Mouse (Mus musculus): ENCODE data around the gene B4galt3.

B4galt3 gene

DNA sequence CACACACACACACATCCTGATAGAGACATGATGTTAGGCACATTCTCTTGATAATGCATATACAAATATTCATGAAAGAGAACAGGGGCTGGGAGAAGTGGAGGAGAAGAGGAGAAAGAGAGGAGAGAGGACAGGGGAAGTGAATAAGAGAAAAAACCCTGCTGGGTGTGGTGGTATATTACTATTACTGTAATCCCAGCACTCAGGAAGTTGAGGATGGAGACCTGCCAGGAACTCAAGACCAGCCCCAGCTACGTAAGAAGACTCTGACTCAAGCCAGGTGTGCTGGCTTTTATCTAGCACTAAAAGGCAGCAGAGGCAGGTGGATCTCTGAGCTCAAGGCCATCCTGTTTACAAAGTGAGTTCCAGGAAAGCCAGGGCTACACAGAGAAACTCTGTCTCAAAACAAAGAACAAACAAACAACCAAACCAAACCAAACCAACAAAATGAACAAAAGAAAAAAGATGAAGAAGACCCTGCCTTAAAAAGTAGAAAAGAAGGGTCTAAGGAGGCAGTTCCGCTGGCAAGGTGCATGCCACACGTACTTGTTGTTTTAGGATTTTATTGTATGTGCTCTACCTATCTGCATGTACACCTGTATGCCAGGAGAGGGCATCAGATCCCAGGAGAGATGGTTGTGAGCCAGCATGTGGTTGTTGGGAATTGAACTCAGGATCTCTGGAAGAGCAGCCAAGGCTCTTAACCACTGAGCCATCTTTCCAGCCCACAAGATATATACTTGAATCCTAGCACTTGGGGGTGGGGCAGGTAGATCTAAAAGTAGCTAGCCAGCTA, 6.3 kb upstream of the B4galt3 start:
- DNase-seq (ENCODE audit: low spot score), result no peak

DNA sequence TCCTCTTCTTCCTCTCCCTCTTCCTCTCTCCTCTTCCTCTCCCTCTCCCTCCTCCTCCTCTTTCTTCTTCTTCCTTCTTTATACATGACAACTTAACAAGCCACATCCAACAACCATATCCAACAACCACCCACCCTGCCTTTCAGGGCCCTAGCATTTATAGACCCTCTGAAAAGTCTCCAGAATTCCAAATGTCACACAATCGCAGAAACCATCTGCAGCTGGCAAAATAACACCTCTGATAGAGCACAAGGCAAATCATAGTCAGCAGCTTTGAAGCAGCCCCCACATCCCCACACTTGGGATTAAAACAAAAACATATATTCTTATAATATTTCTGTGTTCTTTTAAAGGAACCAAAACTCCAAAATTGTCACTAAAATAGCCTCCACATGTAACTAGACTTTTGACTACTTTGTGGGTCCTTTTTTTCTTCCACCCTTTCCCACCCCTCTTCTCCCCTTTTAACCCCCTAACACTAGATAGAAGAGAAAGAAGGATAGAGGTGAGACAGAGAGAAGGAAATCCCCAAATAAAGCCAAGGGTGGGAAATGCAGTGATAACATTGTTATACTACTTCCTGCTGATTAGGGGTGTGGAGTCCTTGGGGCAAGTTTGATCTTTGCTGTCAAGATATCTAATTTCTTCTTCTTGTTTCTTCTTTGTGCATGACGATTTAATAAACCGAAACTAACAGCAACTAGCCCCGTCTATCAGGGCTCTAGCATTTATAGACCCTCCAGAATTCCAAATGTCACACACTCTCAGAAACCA, 4.0 kb upstream of the B4galt3 start:
- DNase-seq (ENCODE audit: low spot score), result no peak

DNA sequence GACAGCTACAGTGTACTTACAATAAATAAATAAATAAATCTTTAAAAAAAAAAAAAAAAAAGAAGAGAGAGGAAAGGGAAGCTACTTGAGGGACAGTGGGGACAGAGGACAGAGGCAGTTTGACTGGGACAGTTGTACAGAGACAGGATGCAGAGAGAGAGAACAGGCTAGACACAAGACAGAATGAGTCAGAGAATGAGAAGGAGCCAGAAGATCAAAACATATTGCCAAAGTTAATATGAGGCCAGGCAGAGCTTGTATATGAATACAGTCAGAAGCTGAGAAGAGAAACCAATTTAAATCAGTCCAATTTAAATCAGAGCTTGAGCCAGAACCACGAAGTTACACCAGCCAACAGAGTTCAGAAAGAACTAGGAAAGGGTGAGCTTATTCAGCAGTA, 1.8 kb upstream of the B4galt3 start:
- no peak for DNase-seq (ENCODE audit: low spot score)

DNA sequence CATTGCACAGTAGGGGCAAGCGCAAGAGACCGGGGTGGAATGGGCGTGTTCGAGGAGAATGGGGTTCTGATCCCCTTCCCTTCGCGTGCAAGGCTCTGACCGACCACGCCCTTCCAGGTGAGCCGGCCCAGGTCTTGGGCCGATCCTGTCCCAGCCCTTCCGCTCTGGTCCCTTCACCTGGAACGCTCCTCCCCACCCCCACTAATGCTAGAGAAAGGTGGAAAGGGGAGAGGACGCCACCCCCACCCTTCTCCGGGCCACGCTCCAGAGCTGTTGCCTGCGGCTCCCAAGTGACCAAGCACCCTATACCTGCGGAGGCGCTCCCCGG, 409 bp downstream of the B4galt3 start:
- DNase-seq (ENCODE audit: low spot score), result no peak

DNA sequence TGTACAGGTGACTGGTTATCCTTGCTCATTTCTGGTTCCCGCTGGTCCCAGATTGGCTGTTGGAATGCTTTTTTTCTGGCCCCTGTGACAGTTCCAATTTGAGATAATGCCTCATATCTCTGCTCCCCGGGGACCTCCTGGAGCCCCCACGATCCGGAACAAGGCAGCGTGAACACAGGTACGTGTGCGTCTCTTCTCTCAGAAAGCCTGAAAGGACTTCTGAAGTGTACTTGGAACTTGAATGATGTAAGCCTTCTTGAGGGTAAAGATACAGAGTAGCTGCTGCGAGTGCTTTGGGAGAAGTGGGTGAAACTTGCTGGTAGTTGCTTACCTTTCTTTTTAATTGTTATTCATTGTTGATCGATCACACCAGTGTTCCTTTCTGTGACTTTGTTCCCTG, 1.1 kb downstream of the B4galt3 start:
- no peak for DNase-seq (ENCODE audit: low spot score)

DNA sequence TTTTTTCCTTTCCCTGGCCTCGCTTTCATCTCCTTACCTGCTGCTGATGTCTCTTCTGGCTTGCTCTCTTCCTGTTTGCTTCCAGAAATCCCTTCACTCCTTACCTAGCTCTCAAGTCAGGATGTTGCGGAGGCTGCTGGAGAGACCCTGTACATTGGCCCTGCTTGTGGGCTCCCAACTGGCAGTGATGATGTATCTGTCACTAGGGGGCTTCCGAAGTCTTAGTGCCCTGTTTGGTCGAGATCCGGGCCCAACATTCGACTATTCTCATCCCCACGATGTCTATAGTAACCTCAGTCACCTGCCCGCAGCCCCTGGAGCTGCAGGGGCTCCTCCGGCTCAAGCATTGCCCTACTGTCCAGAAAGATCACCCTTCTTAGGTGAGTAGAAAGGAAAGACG, 1.5 kb downstream of the B4galt3 start:
- no peak for DNase-seq (ENCODE audit: low spot score)

DNA sequence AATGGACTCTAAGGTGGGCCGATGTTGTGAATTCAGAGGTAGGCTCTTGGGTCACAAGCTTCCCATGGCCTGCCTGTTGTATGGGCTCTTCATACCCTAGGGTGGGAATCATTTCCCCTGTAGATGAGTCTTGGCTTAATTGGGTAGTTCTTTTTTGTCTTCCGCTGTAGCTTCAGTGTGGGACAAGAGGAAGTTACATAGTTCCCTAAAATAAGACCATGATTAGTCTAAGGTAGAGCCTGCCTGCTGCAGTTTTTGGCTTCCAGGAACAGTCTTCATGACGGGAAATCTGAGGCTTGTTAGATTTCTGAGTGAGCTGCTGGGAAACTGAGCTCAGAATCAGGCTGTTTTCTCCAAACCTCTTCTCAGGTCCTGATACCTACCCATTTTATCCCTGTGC, 2.0 kb downstream of the B4galt3 start:
- DNase-seq (ENCODE audit: low spot score), result no peak

DNA sequence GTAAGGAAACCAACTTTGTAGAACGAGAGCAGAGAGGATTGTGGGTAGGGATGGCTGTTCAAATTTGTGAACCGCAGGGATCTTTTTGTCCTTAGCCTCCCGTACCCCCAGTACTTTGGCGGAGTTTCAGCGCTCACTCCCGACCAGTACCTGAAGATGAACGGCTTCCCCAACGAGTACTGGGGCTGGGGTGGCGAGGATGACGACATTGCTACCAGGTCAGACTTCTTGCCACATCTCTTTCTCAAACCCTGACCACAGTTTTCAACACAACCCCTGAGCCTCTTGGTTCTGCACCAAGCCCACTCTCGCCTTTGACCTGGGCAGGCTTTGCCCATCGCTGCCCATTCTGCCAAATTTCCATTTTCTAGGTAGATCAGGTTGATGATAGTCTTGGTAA, 4.0 kb downstream of the B4galt3 start:
- no peak for DNase-seq (ENCODE audit: low spot score)

DNA sequence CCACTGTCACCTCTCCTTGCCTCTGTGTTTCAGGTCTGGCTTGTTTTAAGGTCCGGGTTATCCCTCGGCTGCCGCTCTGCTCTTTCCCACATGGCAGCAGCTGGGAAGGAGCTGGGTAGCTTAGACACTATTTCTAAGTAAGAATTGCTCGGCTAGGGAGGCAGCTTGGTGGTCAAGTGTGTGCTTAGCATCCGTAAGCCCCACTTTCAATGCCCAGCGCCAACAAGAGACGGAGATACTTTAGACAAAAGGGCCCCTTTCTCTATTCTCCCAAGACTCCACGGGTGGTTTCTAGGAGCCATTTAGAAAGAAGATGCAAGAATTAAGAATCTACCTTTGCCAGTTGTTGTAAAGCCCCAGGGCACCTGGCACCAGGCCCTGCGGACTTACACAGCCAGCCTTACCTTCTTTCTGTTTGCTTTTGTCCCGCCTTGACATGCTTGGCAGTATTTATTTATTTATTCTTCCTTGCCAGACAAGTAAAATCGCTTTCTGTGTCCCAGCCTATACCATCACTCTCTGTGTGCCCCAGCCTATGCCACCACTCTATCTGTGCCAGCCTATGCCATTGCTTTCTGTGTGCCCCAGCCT, 5.1 kb downstream of the B4galt3 start:
- no peak for DNase-seq (ENCODE audit: low spot score)

DNA sequence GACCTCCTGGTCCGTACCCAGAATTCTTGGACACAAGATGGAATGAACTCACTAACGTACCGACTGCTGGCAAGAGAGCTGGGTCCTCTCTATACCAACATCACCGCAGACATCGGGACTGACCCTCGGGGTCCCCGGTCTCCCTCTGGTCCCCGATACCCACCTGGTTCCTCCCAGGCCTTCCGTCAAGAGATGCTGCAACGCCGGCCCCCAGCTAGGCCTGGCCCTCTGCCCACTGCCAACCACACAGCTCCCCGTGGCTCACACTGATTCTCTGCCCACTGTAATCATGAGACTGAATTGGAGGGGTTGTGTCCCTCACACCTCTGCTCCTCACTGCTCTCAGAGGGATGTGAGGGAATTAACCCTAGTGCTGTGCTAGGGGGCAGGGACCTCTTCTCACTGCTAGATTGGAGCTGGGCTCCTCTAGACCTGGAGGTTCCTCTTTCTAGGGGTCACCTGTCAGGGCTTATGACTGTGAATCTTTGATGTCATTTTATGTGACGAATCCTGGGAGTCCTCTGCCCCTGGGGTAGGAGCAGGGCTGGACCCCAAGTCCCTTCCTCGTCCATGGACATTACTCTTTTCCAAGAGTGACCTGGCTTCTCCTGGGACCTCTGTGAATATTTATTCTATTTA, 6.1 kb downstream of the B4galt3 start:
- DNase-seq (ENCODE audit: low spot score), result no peak

DNA sequence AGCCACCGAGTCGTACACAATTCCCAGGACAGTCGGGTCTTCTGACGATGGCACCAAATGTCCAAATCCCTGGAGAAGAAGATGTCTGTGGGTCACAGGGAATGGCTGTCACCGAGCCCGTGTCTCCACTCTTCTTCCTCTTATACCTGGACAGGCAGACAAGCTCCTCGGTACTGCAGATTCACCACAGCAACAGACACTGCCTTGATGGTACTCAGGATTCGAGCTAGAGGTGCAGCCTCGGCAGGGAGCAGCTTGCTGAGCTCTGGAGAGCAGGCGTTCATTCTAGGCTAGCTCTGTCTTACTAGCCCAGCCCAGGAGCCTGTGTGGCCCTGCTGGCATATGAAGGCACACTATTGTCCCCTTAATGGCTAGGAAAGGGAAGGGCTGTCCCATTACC, 7.6 kb downstream of the B4galt3 start:
- DNase-seq (ENCODE audit: low spot score), result no peak

DNA sequence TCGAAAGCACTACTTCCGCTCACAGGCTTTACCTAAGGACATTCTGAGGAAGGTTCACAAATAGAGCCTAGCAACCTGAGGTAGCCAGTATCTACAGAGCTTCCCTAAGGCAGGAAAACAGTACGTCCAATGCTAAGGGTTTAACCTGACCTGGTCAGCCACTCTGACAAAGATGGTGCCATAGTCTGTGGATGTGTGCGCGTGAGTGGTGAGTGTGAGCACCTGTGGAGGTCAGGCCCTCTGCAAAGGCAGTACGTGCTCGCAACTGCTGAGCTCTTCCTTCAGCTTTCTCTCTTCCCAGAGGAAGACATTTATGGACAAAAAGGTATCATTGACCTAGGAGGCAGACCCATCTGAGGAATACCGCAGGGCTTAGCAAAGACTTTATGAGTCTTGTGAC, 8.3 kb downstream of the B4galt3 start:
- DNase-seq (ENCODE audit: low spot score), result no peak

DNA sequence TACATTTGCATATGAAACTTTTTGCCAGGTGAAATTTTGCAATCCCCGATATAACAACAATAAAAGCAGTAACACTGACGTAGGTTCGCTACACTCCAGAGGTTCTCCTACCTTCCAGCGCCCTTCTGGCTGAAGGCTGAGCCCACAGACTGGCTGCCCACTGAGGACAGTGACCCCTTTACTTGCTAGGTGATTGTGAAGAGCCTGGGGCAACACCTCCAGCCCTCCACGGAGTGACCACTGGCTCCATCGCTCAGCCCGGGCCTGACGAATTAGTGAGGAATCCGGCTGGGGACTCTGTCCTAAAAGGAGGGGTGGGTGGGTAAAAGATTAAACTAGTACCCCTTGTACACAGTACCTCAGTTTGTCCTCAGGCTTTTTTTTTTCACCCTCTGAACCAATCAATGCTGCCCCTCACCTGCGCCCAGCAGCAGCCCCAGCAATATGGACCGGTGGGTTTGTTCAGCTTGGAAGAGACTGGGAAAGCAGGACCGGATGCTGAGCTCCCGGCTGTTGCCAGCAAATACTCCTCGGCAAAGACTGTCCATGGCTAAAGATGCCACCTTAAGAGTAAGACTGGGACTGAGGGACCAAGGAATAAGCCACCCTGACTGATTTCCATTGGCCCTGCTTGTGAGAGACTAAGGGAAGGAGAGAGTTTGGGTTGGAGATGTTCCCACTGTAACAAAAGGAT, 9.0 kb downstream of the B4galt3 start:
- DNase-seq (ENCODE audit: low spot score), result no peak

DNA sequence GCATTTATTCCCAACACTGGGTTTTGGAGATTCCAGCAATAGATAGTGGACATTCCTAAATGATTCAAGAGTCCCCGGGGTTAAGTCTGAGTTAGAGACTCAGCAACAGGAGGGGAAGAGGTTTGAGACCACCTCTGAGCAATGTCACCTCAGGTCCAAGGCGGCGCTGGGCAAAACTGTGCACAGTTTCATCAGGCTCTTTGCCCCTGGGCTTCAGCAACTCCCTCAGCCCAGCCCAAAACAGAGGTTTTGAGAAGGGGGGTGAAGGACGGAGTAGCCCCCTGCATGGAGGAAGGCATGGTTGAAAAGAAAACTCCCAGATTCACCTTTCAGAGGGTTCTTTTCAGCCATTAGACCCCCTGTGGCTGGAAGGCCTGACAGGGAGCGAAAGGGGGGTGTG, 9.6 kb downstream of the B4galt3 start:
- DNase-seq (ENCODE audit: low spot score), result no peak

DNA sequence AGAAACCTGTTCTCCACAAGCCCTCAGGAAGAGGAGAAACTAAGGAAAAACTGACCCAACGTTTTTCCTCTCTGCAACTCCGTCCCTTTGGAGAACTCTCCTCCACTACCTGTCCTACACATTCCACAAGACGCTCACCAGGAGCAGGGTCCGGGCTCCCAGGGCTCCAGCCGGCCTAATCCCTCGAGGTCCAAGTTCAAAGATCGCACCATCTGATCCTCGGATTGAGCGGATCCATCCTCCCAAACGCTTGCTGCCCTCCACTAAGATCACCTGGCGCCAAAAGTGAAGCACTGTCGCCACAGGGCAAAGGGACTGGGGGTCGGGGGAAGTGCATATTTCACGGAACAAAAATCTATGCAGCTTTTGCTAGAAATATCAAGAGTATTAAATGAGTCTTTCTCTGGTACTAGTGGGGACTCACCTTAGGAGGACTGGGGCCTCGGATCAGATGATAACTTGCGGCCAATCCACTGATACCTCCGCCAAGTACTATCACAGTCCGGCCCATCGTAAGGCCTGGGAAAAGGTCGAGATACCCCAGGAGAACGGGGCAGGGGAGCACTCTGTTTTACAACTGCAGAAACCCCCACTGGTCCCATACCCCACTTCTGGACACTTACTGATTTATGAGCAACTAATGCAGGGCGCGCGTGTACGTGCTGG, 10.3 kb downstream of the B4galt3 start:
- no peak for DNase-seq (ENCODE audit: low spot score)

DNA sequence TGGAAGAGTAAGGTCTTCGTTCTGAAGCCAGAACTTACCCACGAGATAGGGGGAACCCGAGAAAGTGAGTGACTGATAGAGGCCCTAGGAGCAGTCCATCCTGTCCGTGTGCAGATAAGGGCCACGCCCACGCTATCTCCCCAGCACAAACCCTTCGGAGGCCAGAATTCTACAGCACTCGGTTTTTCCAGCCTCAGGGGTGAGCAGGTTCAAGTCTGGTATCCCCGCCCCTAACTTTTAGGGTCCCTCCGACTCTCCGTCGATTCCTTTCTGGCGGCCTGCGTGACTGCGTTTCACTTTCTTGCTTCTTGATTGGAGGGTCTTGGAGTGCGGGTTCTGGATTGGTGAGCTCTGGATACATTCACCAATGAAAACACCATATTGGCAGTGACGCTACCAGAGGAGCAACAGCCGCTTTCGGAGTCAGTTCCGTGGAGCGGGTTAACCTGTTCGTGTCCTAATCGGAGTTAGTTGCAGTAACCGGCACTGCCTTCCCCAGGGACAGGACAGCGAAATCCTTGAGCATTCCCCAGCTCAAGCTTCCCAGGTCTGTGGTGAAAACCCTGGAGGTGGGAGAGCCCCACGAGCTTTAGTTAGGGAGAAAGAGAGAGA, 10.9 kb downstream of the B4galt3 start, which contains the start of gene Ppox:
TSS of gene Ppox (minus strand) at position 271 of the 612 bp plus-strand sequence.
- peak; percentile 96 for DNase-seq (ENCODE audit: low spot score)

DNA sequence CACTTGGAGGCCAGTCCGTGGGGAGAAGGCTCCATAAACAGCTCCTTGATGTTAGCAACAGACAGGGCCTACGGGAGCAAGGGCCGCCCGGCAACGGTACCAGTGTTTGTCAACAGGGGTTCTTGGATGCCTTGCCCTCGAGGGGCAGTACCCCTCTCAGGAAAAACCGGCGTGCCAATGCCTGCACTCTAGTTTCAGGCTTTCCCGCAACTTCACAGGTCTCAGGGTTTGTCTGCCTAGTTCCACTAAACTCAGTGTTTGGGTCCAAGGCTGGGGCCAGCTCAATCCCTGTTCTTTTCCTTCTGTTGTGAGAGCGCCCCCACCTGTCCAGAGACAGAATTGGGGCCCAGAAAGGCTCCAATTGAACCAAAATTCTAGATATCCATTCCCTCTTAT, 11.4 kb downstream of the B4galt3 start:
- DNase-seq (ENCODE audit: low spot score), result peak; percentile 81

DNA sequence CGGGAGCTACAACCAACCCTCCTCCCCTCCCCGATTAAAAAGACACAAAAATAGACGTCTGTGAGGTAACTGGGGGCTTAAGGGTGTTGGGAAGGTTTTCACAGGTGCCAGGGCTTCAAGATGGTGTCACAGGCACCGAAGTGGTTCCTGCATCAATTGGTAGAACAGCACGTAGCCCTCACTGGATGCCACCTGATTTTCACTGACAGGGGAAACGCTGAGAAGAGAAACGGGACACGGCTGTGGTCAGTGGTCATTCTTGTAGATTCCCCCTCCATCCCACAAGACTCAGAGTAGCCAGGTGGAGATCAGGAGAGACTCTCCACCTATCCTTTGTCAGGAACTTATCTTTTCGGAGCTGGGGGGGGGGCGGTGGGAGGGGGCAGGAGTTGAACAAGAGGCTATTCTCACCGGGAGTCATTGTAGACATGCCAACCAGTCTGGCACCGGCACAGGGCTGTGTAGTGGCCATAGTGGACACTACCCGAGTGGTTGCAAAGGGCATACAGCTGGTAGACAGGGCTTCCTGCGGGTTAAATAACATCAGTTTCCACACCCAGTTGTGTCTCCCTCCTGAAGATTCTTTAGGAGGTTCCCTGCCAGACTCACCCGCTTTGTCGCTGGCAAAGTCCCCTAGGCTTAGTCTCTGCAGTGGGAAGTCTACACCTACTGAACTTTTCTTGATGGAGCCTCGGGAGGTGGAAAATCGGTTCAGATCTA, 12.1 kb downstream of the B4galt3 start:
- no peak for DNase-seq (ENCODE audit: low spot score)

DNA sequence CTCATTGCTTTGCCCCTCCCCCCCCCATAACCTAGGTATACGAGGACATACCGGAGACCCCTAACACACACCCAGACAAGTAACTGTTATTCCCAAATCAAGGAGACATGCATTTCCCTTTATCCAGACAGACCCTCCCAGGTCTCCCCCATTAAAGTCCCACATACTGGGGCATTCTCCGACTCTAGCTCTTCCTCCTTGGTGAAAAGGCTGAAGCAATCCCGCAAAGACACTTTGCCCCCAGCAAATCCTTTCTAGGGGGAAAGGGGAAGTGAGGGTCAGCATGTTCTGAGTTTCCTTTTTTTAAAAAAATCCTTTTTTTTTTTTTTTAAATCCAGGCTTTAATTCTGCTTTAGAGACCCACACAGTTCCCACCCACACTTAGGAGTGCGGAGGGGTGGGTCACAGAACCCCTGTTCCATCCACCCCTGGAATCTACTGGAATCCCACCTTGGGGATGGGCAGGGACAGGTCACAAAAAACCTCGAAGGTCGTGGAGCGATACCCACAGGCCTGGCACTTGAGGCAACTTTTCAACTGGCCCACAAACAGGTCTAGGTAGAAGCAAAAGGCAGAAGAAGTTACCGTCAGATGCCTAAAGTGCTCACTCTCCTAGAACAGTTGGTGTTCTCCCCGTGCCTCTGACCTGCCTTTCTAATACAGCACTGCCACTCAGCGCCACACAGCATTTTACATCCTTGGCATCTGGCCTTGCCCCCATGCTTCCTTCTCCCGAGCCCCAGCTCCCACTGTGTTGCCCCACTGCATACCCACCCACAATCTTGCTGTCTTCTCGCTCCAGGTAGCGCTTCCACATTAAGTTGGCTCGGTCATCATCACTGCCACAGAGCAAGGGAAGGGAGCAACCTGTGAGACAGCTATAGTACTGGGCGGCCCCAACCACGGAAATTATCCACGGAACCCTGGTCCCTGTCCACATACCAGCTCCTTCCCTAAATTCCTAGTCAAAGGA, 13.3 kb downstream of the B4galt3 start:
- no peak for DNase-seq (ENCODE audit: low spot score)

Data from retina, embryonic 14.5 days (tissue).